17 mouse cellular contexts compared by ENCODE assay signal in the genomic region with DNA sequence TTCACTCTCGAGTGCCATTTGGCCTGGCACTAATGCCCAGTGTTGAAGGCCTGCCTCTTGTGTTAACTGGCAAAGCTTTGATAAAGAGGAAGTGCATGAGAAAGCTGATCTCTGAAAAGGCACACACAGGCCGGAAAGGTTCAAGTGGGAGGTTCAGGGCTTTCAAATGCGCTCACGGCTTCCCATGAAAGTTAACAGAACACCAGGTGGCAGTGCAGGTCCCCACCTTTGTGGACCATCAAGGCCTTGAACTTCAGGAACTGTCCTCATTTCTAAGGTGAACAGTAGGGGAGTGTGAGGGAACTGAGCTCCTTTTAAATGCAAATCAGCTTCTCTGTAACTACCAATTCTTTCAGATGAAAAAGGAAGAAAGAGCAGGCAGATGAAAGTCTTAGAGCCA.
DNase-seq lines count a peak whose midpoint lies in the region; ATAC-seq and TF ChIP-seq lines count a peak whose summit lies in the region.
"Had no signal": no experiment of that assay in that cellular context is flagged by ENCODE, and none has a peak within 500 bp of the region (broad histone marks: within the 10 kb centered on the region; RNA-seq: fewer than 3 reads in every experiment).

No protein-coding gene starts in this region.

- no peaks in the 10 kb centered on the region for H3K4me1 ChIP-seq in forebrain, postnatal 0 days (ENCODE audit: insufficient read depth)
- peaks cover 8% of the 10 kb centered on the region; the same call in 1 of the 2 replicates for H3K4me1 ChIP-seq in forebrain, embryonic 10.5 days
- H3K4me1 ChIP-seq in lung, embryonic 14.5 days (ENCODE audit: insufficient read depth) = no peaks in the 10 kb centered on the region
- H3K4me1 ChIP-seq: limb, embryonic 12.5 days; lung, embryonic 15.5 days; neural tube, embryonic 13.5 days had no signal

- TF ChIP-seq CTCF in forebrain, postnatal 0 days (IDR thresholded peaks at IDR 0.05; ENCODE audit: low read depth) = peak; percentile 28; the same call in 1 of the 2 replicates
- TF ChIP-seq CTCF in lung, embryonic 14.5 days (IDR thresholded peaks at IDR 0.05; ENCODE audit: low read depth) = no peak

- no peaks in the 10 kb centered on the region for H3K9me3 ChIP-seq in forebrain, postnatal 0 days (ENCODE audit: low read length)
- no peaks in the 10 kb centered on the region for H3K9me3 ChIP-seq in forebrain, embryonic 10.5 days
- H3K9me3 ChIP-seq in lung, embryonic 14.5 days (ENCODE audit: low read depth, low read length) = no peaks in the 10 kb centered on the region
- H3K9me3 ChIP-seq: embryonic facial prominence, embryonic 15.5 days; limb, embryonic 12.5 days; lung, embryonic 15.5 days; neural tube, embryonic 13.5 days had no signal

- no peak overlapping the region for H3K27ac ChIP-seq in forebrain, postnatal 0 days (ENCODE audit: low read depth, low read length)
- H3K27ac ChIP-seq in forebrain, embryonic 10.5 days = no peak overlapping the region
- no peak overlapping the region for H3K27ac ChIP-seq in lung, embryonic 14.5 days (ENCODE audit: low read depth)
- H3K27ac ChIP-seq: embryonic facial prominence, embryonic 15.5 days; limb, embryonic 12.5 days; lung, embryonic 15.5 days; neural tube, embryonic 13.5 days had no signal

- H3K9ac ChIP-seq in forebrain, postnatal 0 days = no peak overlapping the region
- H3K9ac ChIP-seq in lung, embryonic 14.5 days = no peak overlapping the region
- H3K9ac ChIP-seq: embryonic facial prominence, embryonic 15.5 days; limb, embryonic 12.5 days; lung, embryonic 15.5 days; neural tube, embryonic 13.5 days had no signal

- no peaks in the 10 kb centered on the region for H3K27me3 ChIP-seq in forebrain, postnatal 0 days (ENCODE audit: insufficient read depth, low read length)
- H3K27me3 ChIP-seq in forebrain, embryonic 10.5 days (ENCODE audit: poor library complexity, severe bottlenecking) = no peaks in the 10 kb centered on the region
- H3K27me3 ChIP-seq in lung, embryonic 14.5 days (ENCODE audit: insufficient read depth, low read length) = no peaks in the 10 kb centered on the region
- H3K27me3 ChIP-seq: embryonic facial prominence, embryonic 15.5 days; limb, embryonic 12.5 days; lung, embryonic 15.5 days; neural tube, embryonic 13.5 days had no signal

- no peak overlapping the region for H3K4me2 ChIP-seq in forebrain, postnatal 0 days (ENCODE audit: low read depth)
- no peak overlapping the region for H3K4me2 ChIP-seq in lung, embryonic 14.5 days
- H3K4me2 ChIP-seq: embryonic facial prominence, embryonic 15.5 days; limb, embryonic 12.5 days; lung, embryonic 15.5 days; neural tube, embryonic 13.5 days had no signal

- 40% methylated on average over 4 of the region's 4 CpGs for WGBS in forebrain, postnatal 0 days
- 59% methylated on average over 4 of the region's 4 CpGs for WGBS in forebrain, embryonic 10.5 days
- WGBS in lung, embryonic 14.5 days = 46% methylated on average over 4 of the region's 4 CpGs

- DNase-seq in forebrain, postnatal 0 days = no peak
- DNase-seq in forebrain, embryonic 10.5 days (ENCODE audit: extremely low spot score, low spot score) = no peak
- peak; percentile 5 for DNase-seq in lung, embryonic 14.5 days
- DNase-seq in lung, postnatal 10 days = no peak
- peak; percentile 93 for DNase-seq in ES-CJ7 (ENCODE audit: low read depth, low spot score)
- DNase-seq in urinary bladder, postnatal 14 days (ENCODE audit: low spot score) = no peak
- DNase-seq: cerebellum, adult 18-20 months; gastrocnemius, postnatal 36 days; heart, postnatal 14 days; kidney, postnatal 10 days; right cerebral cortex, adult 18-20 months had no signal

- no peak overlapping the region for H3K4me3 ChIP-seq in forebrain, postnatal 0 days (ENCODE audit: low read depth, low read length)
- no peak overlapping the region for H3K4me3 ChIP-seq in forebrain, embryonic 10.5 days
- no peak overlapping the region for H3K4me3 ChIP-seq in lung, embryonic 14.5 days (ENCODE audit: low read depth, low read length)
- H3K4me3 ChIP-seq: embryonic facial prominence, embryonic 15.5 days; limb, embryonic 12.5 days; lung, embryonic 15.5 days; neural tube, embryonic 13.5 days had no signal

- no peak for ATAC-seq in forebrain, postnatal 0 days
- ATAC-seq in lung, embryonic 14.5 days (ENCODE audit: insufficient read depth) = no peak
- peak; percentile 35; the same call in 1 of the 2 replicates for ATAC-seq in granulocyte monocyte progenitor cell, adult 5-6 weeks (replicated peaks; ENCODE audit: poor library complexity, severe bottlenecking)
- ATAC-seq: activated CD4-positive, CD25-positive, alpha-beta regulatory T cell, adult 4 months had no signal

- H3K36me3 ChIP-seq in forebrain, postnatal 0 days (ENCODE audit: insufficient read depth) = no peaks in the 10 kb centered on the region
- H3K36me3 ChIP-seq in forebrain, embryonic 10.5 days (replicated peaks) = no peaks in the 10 kb centered on the region
- H3K36me3 ChIP-seq in lung, embryonic 14.5 days (ENCODE audit: insufficient read depth) = no peaks in the 10 kb centered on the region
- H3K36me3 ChIP-seq: embryonic facial prominence, embryonic 15.5 days; limb, embryonic 12.5 days; lung, embryonic 15.5 days; neural tube, embryonic 13.5 days had no signal

Comparison
In these comparisons a context has a peak if more than half of its experiments do, and no peak if none do; other contexts are left out.
1. DNase-seq: peak in lung, embryonic 14.5 days (single experiment) and ES-CJ7 (single experiment); none in forebrain, postnatal 0 days (single experiment), forebrain, embryonic 10.5 days (single experiment), lung, postnatal 10 days (single experiment) and urinary bladder, postnatal 14 days (single experiment).